11 mouse cellular contexts compared by ENCODE assay signal in genomic region chr11:32331075-32331474, GRCm38 (mm10). TPM values are rescaled to one million over a fixed set of nuclear protein-coding genes. Genes with fewer than 3 reads are reported as not detected.
A peak's percentile ranks its signal among the peaks of the same experiment; 100 is the strongest.
DNase-seq lines count a peak whose midpoint lies in the region; ATAC-seq lines count a peak whose summit lies in the region.
"Had no signal": no experiment of that assay in that cellular context is flagged by ENCODE, and none has a peak within 500 bp of the region (broad histone marks: within the 10 kb centered on the region; RNA-seq: fewer than 3 reads in every experiment).

No protein-coding gene starts in this region.

- H3K36me3 ChIP-seq in embryonic facial prominence, embryonic 14.5 days (ENCODE audit: control insufficient read depth, insufficient read depth, low read length): no peaks in the 10 kb centered on the region
- no peaks in the 10 kb centered on the region for H3K36me3 ChIP-seq in embryonic facial prominence, embryonic 10.5 days (replicated peaks)
- no peaks in the 10 kb centered on the region for H3K36me3 ChIP-seq in neural tube, embryonic 13.5 days
- H3K36me3 ChIP-seq in stomach, embryonic 16.5 days (ENCODE audit: control insufficient read depth, insufficient read depth, low read length): no peaks in the 10 kb centered on the region
- H3K36me3 ChIP-seq: embryonic facial prominence, embryonic 12.5 days; midbrain, embryonic 12.5 days had no signal

- no peak overlapping the region for H3K4me2 ChIP-seq in embryonic facial prominence, embryonic 14.5 days (ENCODE audit: low read depth, low read length)
- H3K4me2 ChIP-seq in neural tube, embryonic 13.5 days: no peak overlapping the region
- H3K4me2 ChIP-seq in stomach, embryonic 16.5 days (ENCODE audit: low read depth, low read length): peak overlapping the region; percentile 26; the same call in 1 of the 2 replicates
- H3K4me2 ChIP-seq: embryonic facial prominence, embryonic 12.5 days; midbrain, embryonic 12.5 days had no signal

- no peak overlapping the region for H3K27ac ChIP-seq in embryonic facial prominence, embryonic 14.5 days (replicated peaks; ENCODE audit: low read depth, low read length)
- no peak overlapping the region for H3K27ac ChIP-seq in embryonic facial prominence, embryonic 10.5 days (replicated peaks)
- H3K27ac ChIP-seq in neural tube, embryonic 13.5 days (replicated peaks): peak overlapping the region; percentile 9; the same call in 1 of the 2 replicates
- 0 out of 2 replicates have a peak overlapping the region, but pooled peaks have one; percentile 14 for H3K27ac ChIP-seq in stomach, embryonic 16.5 days (ENCODE audit: low read length)
- H3K27ac ChIP-seq: embryonic facial prominence, embryonic 12.5 days; midbrain, embryonic 12.5 days had no signal

- peaks cover 6% of the 10 kb centered on the region; the same call in 1 of the 2 replicates for H3K4me1 ChIP-seq in embryonic facial prominence, embryonic 14.5 days (ENCODE audit: control insufficient read depth, insufficient read depth, low read length)
- H3K4me1 ChIP-seq in embryonic facial prominence, embryonic 10.5 days: peaks cover 10% of the 10 kb centered on the region; the same call in 1 of the 2 replicates
- H3K4me1 ChIP-seq in neural tube, embryonic 13.5 days (replicated peaks): peaks cover 13% of the 10 kb centered on the region
- peaks cover 2% of the 10 kb centered on the region; the same call in 1 of the 2 replicates for H3K4me1 ChIP-seq in stomach, embryonic 16.5 days (ENCODE audit: control insufficient read depth, insufficient read depth, low read length)
- H3K4me1 ChIP-seq: midbrain, embryonic 12.5 days had no signal

- intact Hi-C loops in left cerebral cortex, postnatal 36 days (cut with DNase I): no loop called here

- no peaks in the 10 kb centered on the region for H3K9me3 ChIP-seq in embryonic facial prominence, embryonic 14.5 days (ENCODE audit: control insufficient read depth, low read length)
- no peaks in the 10 kb centered on the region for H3K9me3 ChIP-seq in embryonic facial prominence, embryonic 10.5 days
- no peaks in the 10 kb centered on the region for H3K9me3 ChIP-seq in neural tube, embryonic 13.5 days
- no peaks in the 10 kb centered on the region for H3K9me3 ChIP-seq in stomach, embryonic 16.5 days (replicated peaks; ENCODE audit: control insufficient read depth, low read length)
- H3K9me3 ChIP-seq: embryonic facial prominence, embryonic 12.5 days; midbrain, embryonic 12.5 days had no signal

- peak; percentile 73 for DNase-seq in embryonic facial prominence, embryonic 14.5 days (ENCODE audit: low spot score)
- no peak for DNase-seq in embryonic facial prominence, embryonic 10.5 days (ENCODE audit: low spot score)
- no peak for DNase-seq in neural tube, embryonic 10.5 days (ENCODE audit: extremely low spot score, low spot score)
- DNase-seq in kidney, postnatal 14 days: peak; percentile 80
- no peak for DNase-seq in left cerebral cortex, postnatal 36 days (ENCODE audit: low spot score in 2 of 2)
- no peak for DNase-seq in testis, postnatal 14 days (ENCODE audit: low spot score)

- H3K4me3 ChIP-seq in embryonic facial prominence, embryonic 14.5 days (ENCODE audit: low read depth, low read length): no peak overlapping the region
- no peak overlapping the region for H3K4me3 ChIP-seq in embryonic facial prominence, embryonic 10.5 days
- no peak overlapping the region for H3K4me3 ChIP-seq in neural tube, embryonic 13.5 days
- H3K4me3 ChIP-seq in stomach, embryonic 16.5 days (replicated peaks; ENCODE audit: low read length): no peak overlapping the region
- H3K4me3 ChIP-seq: embryonic facial prominence, embryonic 12.5 days; midbrain, embryonic 12.5 days had no signal

- H3K9ac ChIP-seq in embryonic facial prominence, embryonic 14.5 days (ENCODE audit: low read depth, low read length): no peak overlapping the region
- no peak overlapping the region for H3K9ac ChIP-seq in neural tube, embryonic 13.5 days
- H3K9ac ChIP-seq in stomach, embryonic 16.5 days (ENCODE audit: low read length): no peak overlapping the region
- H3K9ac ChIP-seq: embryonic facial prominence, embryonic 12.5 days; midbrain, embryonic 12.5 days had no signal

- 44% methylated on average over 6 of the region's 6 CpGs for WGBS in embryonic facial prominence, embryonic 14.5 days
- 58% methylated on average over 6 of the region's 6 CpGs for WGBS in embryonic facial prominence, embryonic 10.5 days
- 36% methylated on average over 6 of the region's 6 CpGs for WGBS in neural tube, embryonic 13.5 days
- WGBS in stomach, embryonic 16.5 days: 44% methylated on average over 6 of the region's 6 CpGs

- 0 out of 2 replicates have a peak, but pooled peaks have one; percentile 70 for ATAC-seq in embryonic facial prominence, embryonic 14.5 days (ENCODE audit: low read depth)
- ATAC-seq in neural tube, embryonic 13.5 days (ENCODE audit: low read depth): no peak
- no peak for ATAC-seq in stomach, embryonic 16.5 days (ENCODE audit: insufficient read depth, low FRiP score)

- no peaks in the 10 kb centered on the region for H3K27me3 ChIP-seq in embryonic facial prominence, embryonic 14.5 days (replicated peaks; ENCODE audit: control insufficient read depth, insufficient read depth, low read length)
- H3K27me3 ChIP-seq in embryonic facial prominence, embryonic 10.5 days (replicated peaks; ENCODE audit: low read depth, poor library complexity, severe bottlenecking): no peaks in the 10 kb centered on the region
- H3K27me3 ChIP-seq in neural tube, embryonic 13.5 days: no peaks in the 10 kb centered on the region
- H3K27me3 ChIP-seq in stomach, embryonic 16.5 days (ENCODE audit: control insufficient read depth, insufficient read depth, low read length): no peaks in the 10 kb centered on the region
- H3K27me3 ChIP-seq: embryonic facial prominence, embryonic 12.5 days had no signal

RNA-seq across cellular contexts. Expression of gene Sh3pxd2b, which starts 16.5 kb away (rescaled TPM):
- polyA plus RNA-seq in embryonic facial prominence, embryonic 14.5 days (2014; fragmentation: Nextera tagmentation; extraction: Ambion mirVana): 28.7 and 31.3 TPM in 2 replicates
- polyA plus RNA-seq in embryonic facial prominence, embryonic 10.5 days (2016; fragmentation: Nextera tagmentation; extraction: Ambion mirVana): 28.3 and 29.6 TPM in 2 replicates
- polyA plus RNA-seq in neural tube, embryonic 13.5 days (2015; fragmentation: Nextera tagmentation; extraction: Ambion mirVana): 20.0 and 20.2 TPM in 2 replicates
- polyA plus RNA-seq in stomach, embryonic 16.5 days (2015; fragmentation: Nextera tagmentation; extraction: Ambion mirVana): 21.3 and 21.5 TPM in 2 replicates
- 10 to 100 TPM; 10.8 to 13.3 TPM for total RNA-seq in left cerebral cortex, postnatal 36 days (2021)

RNA-seq across cellular contexts. Expression of gene Hbq1a, which starts 31.2 kb away (rescaled TPM):
- polyA plus RNA-seq in embryonic facial prominence, embryonic 14.5 days (2014; fragmentation: Nextera tagmentation; extraction: Ambion mirVana): 1.0 and 1.8 TPM in 2 replicates
- polyA plus RNA-seq in embryonic facial prominence, embryonic 10.5 days (2016; fragmentation: Nextera tagmentation; extraction: Ambion mirVana): not detected in 2 replicates
- 1.4 and 1.8 TPM in 2 replicates for polyA plus RNA-seq in neural tube, embryonic 13.5 days (2015; fragmentation: Nextera tagmentation; extraction: Ambion mirVana)
- 0.62 and 1.2 TPM in 2 replicates for polyA plus RNA-seq in stomach, embryonic 16.5 days (2015; fragmentation: Nextera tagmentation; extraction: Ambion mirVana)
- total RNA-seq in left cerebral cortex, postnatal 36 days (2021): 1 to 10 TPM in 1 of 2 experiments, under 1 TPM in 1; 0.72 to 1.0 TPM
- polyA plus RNA-seq: embryonic facial prominence, embryonic 12.5 days; large intestine, adult 2 months had no signal

RNA-seq across cellular contexts. Expression of gene Hba-a2, which starts 34.8 kb away (rescaled TPM):
- 15,250 and 18,270 TPM in 2 replicates for polyA plus RNA-seq in embryonic facial prominence, embryonic 14.5 days (2014; fragmentation: Nextera tagmentation; extraction: Ambion mirVana)
- 3,087 and 3,755 TPM in 2 replicates for polyA plus RNA-seq in embryonic facial prominence, embryonic 10.5 days (2016; fragmentation: Nextera tagmentation; extraction: Ambion mirVana)
- polyA plus RNA-seq in neural tube, embryonic 13.5 days (2015; fragmentation: Nextera tagmentation; extraction: Ambion mirVana): 5,548 and 5,687 TPM in 2 replicates
- 13,147 and 13,964 TPM in 2 replicates for polyA plus RNA-seq in stomach, embryonic 16.5 days (2015; fragmentation: Nextera tagmentation; extraction: Ambion mirVana)
- 100 to 1,000 TPM; 345 to 363 TPM for total RNA-seq in left cerebral cortex, postnatal 36 days (2021)

RNA-seq across cellular contexts. Expression of gene Hbq1b, which starts 44.3 kb away (rescaled TPM):
- polyA plus RNA-seq in embryonic facial prominence, embryonic 14.5 days (2014; fragmentation: Nextera tagmentation; extraction: Ambion mirVana): 1.2 and 1.7 TPM in 2 replicates
- polyA plus RNA-seq in embryonic facial prominence, embryonic 10.5 days (2016; fragmentation: Nextera tagmentation; extraction: Ambion mirVana): 3.9 and 6.1 TPM in 2 replicates
- 2.0 and 3.0 TPM in 2 replicates for polyA plus RNA-seq in neural tube, embryonic 13.5 days (2015; fragmentation: Nextera tagmentation; extraction: Ambion mirVana)
- 3.3 and 5.5 TPM in 2 replicates for polyA plus RNA-seq in stomach, embryonic 16.5 days (2015; fragmentation: Nextera tagmentation; extraction: Ambion mirVana)
- total RNA-seq in left cerebral cortex, postnatal 36 days (2021): not detected
- polyA plus RNA-seq: large intestine, adult 2 months had no signal

RNA-seq across cellular contexts. Expression of gene Hba-a1, which starts 47.8 kb away (rescaled TPM):
- 6,016 and 7,188 TPM in 2 replicates for polyA plus RNA-seq in embryonic facial prominence, embryonic 14.5 days (2014; fragmentation: Nextera tagmentation; extraction: Ambion mirVana)
- 1,672 and 2,000 TPM in 2 replicates for polyA plus RNA-seq in embryonic facial prominence, embryonic 10.5 days (2016; fragmentation: Nextera tagmentation; extraction: Ambion mirVana)
- 2,421 and 2,557 TPM in 2 replicates for polyA plus RNA-seq in neural tube, embryonic 13.5 days (2015; fragmentation: Nextera tagmentation; extraction: Ambion mirVana)
- 5,545 and 5,672 TPM in 2 replicates for polyA plus RNA-seq in stomach, embryonic 16.5 days (2015; fragmentation: Nextera tagmentation; extraction: Ambion mirVana)
- 100 to 1,000 TPM; 361 to 431 TPM for total RNA-seq in left cerebral cortex, postnatal 36 days (2021)

Comparison
In these comparisons a context has a peak if more than half of its experiments do, and no peak if none do; other contexts are left out.
1. DNase-seq: peak in embryonic facial prominence, embryonic 14.5 days (single experiment) and kidney, postnatal 14 days (single experiment); none in embryonic facial prominence, embryonic 10.5 days (single experiment), neural tube, embryonic 10.5 days (single experiment), left cerebral cortex, postnatal 36 days (0 of 2) and testis, postnatal 14 days (single experiment).
2. H3K27ac ChIP-seq: peak in neural tube, embryonic 13.5 days (single experiment) and stomach, embryonic 16.5 days (single experiment); none in embryonic facial prominence, embryonic 14.5 days (single experiment) and embryonic facial prominence, embryonic 10.5 days (single experiment).